Mouse (Mus musculus) embryonic facial prominence, embryonic 15.5 days (tissue): ENCODE results near the gene Timm8b. TPM values are rescaled to one million over a fixed set of nuclear protein-coding genes. Genes with fewer than 3 reads are reported as not detected.
"Not testable (repeated sequence)": the region's sequence is repeated elsewhere in the genome, so short reads cannot be mapped to it uniquely, and the experiment has no call there.

Experiments used
- ATAC-seq: fragments of 200-750 bp; cut with Nextera tagmentation; 2 replicates; pipeline ENCODE4 v1.8.0; 2017; ENCODE audit warnings: low read depth, moderate TSS enrichment; ENCODE audit not compliant: insufficient number of reproducible peaks, low FRiP score, low TSS enrichment
- H3K27ac ChIP-seq: fragments of 300-500 bp; sonication (generic); replicated peaks from 2 replicates; pipeline ENCODE4 v1.5.1; 2015; ENCODE audit warnings: mild to moderate bottlenecking, inconsistent platforms
- H3K27me3 ChIP-seq: fragments of 300-500 bp; sonication (generic); 2 replicates; pipeline ENCODE4 v1.6.1; 2015; ENCODE audit warnings: inconsistent platforms
- H3K36me3 ChIP-seq: fragments of 300-500 bp; sonication (generic); 2 replicates; pipeline ENCODE4 v1.6.1; 2015; ENCODE audit warnings: mild to moderate bottlenecking, inconsistent platforms
- H3K4me1 ChIP-seq: fragments of 300-500 bp; sonication (generic); 2 replicates; pipeline ENCODE4 v1.6.1; 2015; ENCODE audit warnings: inconsistent platforms
- H3K4me2 ChIP-seq: fragments of 300-500 bp; sonication (generic); replicated peaks from 2 replicates; pipeline ENCODE4 v1.6.1; 2015; ENCODE audit warnings: mild to moderate bottlenecking, inconsistent platforms
- H3K4me3 ChIP-seq: fragments of 300-500 bp; sonication (generic); replicated peaks from 2 replicates; pipeline ENCODE4 v1.5.1; 2015; ENCODE audit warnings: mild to moderate bottlenecking, inconsistent platforms
- H3K9ac ChIP-seq: fragments of 300-500 bp; sonication (generic); 2 replicates; pipeline ENCODE4 v1.6.1; 2015; ENCODE audit warnings: inconsistent platforms
- H3K9me3 ChIP-seq: fragments of 300-500 bp; sonication (generic); replicated peaks from 2 replicates; pipeline ENCODE4 v1.6.1; 2016; ENCODE audit warnings: inconsistent platforms
- WGBS: fragments of 180-500 bp; shearing (Covaris S2); methylation state at CpG from one replicate; pipeline ENCODE4 v1.1.7; 2015; 5-methylcytosine and 5-hydroxymethylcytosine counted together
- polyA plus RNA-seq: library from polyadenylated mRNA; unstranded; fragments of >200 nt; fragmentation: Nextera tagmentation; extraction: Ambion mirVana; gene quantifications from 2 replicates; pipeline ENCODE4 v1.2.1, GENCODE M21; 2015

Timm8b gene
- polyA plus RNA-seq, 1 experiment from 2014 or later = 217 TPM

GRCm38 (mm10) chr9:50604338-50604737, 628 bp downstream of the Timm8b start:
- H3K36me3 ChIP-seq = peaks cover 36% of the 10 kb centered on the region
- H3K4me3 ChIP-seq = peak overlapping the region; percentile 72

GRCm38 (mm10) chr9:50612115-50612514, 8.4 kb downstream of the Timm8b start:
- no peak overlapping the region for H3K9ac ChIP-seq
- ATAC-seq = no peak
- H3K36me3 ChIP-seq = peaks cover 65% of the 10 kb centered on the region
- H3K9me3 ChIP-seq = no peaks in the 10 kb centered on the region
- H3K27me3 ChIP-seq = no peaks in the 10 kb centered on the region
- no peak overlapping the region for H3K4me3 ChIP-seq
- H3K4me2 ChIP-seq = no peak overlapping the region
- H3K27ac ChIP-seq = no peak overlapping the region
- H3K4me1 ChIP-seq = peaks cover 7% of the 10 kb centered on the region
- 84% methylated on average over 4 of the region's 4 CpGs for WGBS

More at GRCm38 (mm10) chr9:50604338-50604737, 628 bp downstream of the Timm8b start:
- Histone ChIP-seq H3K4me2 (peak overlapping the region; percentile 80), H3K27ac (peak overlapping the region; percentile 85), H3K27me3 (no peaks in the 10 kb centered on the region), H3K9me3 (no peaks in the 10 kb centered on the region), H3K4me1 (peaks cover 25% of the 10 kb centered on the region), H3K9ac (peak overlapping the region; percentile 73)
- peak; percentile 5; the same call in 1 of the 2 replicates for ATAC-seq
- 2% methylated on average over 6 of the region's 6 CpGs for WGBS

DNA sequence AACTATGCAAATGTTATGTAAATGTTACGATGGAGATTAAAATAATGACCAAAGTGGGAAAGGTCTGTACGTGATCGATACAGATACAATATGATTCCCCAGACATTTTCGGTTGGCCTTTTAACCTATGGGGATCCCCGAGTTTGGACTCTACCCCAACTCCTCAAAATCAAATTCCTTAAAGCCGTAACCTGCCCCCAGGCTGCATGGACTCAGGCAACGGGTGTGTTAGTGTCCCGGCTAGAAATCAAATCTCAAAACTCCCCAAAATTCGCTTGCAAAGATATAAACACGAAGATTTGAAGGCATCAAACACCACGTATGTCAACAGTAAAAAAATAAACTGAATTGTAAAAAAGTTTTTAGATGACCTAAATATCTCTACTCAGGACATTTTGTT, 12.5 kb downstream of the Timm8b start:
- no peaks in the 10 kb centered on the region for H3K27me3 ChIP-seq
- H3K4me2 ChIP-seq = peak overlapping the region; percentile 59
- peak overlapping the region; percentile 79 for H3K4me3 ChIP-seq
- 31% methylated on average over 11 of the region's 11 CpGs for WGBS
- no peaks in the 10 kb centered on the region for H3K9me3 ChIP-seq
- no peak for ATAC-seq
- peak overlapping the region; percentile 96 for H3K9ac ChIP-seq
- H3K4me1 ChIP-seq = peaks cover 11% of the 10 kb centered on the region
- H3K36me3 ChIP-seq = peaks cover 34% of the 10 kb centered on the region
- peak overlapping the region; percentile 97; the same call in 1 of the 2 replicates for H3K27ac ChIP-seq

DNA sequence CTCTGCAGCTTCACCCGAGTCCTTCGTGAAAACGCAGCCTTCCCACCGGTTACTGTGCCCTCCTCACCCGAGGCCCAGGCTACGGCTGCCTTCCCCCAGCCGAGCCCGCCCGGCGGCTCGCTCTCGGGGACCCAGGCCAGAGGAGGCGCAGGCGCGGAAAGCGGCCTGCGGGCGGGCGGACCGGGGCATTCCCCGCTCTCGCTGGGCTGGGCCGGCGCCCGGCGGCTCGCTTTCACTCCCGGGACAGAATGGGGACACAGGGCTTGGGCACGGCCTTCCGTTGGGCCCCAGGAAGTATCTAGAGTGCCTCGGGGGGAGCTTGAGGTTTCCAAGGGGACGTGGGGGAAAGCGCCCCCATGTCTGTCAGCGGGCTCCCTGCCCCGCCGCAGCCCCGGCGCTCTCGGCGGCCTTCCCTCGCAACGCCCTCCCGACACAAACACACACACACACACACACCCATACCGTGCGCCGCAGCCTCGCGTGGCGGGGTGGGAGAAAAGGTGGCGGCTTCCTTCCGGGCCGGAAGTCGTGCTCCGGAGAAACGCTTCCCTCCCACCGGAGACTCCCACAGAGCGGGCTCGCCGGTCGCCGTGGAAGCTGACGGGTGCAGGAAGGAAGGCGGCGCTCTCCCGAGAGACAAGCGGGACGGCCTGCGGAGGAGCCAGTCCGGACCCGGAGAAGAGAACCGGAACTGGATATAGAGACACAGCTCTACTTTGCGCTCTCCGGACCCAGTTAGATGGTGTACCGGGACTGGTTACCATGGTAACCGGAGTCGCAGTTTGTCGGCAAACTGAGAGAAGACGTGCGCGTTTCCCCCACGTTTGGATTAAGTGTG, 13.3 kb downstream of the Timm8b start, which contains the start of the genes Pih1d2 and Nkapd1:
Gene Pih1d2 (plus strand): TSS at position 556 of the 838 bp plus-strand sequence.
Gene Nkapd1 (minus strand): TSS at position 699 of the 838 bp plus-strand sequence.
- ATAC-seq = peak; percentile 93
- Histone ChIP-seq H3K4me3 (peak within 1 kb of the TSS; percentile 79), H3K9ac (peak within 1 kb of the TSS; percentile 96), H3K4me2 (peak within 1 kb of the TSS; percentile 59), H3K9me3 (no peaks in the 10 kb centered on the region), H3K27ac (peak within 1 kb of the TSS; percentile 97), H3K27me3 (no peaks in the 10 kb centered on the region), H3K4me1 (peaks cover 11% of the 10 kb centered on the region), H3K36me3 (peaks cover 27% of the 10 kb centered on the region)
- WGBS = under 1% methylated on average over 80 of the region's 81 CpGs

DNA sequence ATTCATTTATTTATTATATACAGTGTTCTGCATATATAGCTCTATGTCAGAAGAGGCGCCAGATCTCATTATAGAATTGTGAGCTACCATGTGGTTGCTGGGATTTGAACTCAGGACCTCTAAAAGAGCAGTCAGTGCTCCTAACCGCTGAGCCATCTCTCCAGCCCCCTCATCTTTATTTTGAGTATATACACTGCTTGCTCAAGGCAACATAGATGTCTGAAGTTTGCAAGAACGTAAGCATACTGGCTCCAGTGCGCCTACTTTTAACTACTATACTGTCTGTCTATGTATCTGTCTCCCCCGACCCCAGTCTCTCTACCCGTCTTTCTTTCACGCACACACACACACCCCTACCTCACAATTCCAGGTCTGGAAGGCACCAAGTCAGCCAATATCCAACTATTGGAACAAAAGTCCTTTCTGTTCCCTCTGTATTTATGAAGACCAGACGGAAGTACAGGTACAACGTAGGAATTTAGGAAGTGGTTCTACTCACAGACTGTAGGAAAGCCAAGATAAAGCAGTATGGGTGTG, 14.2 kb downstream of the Timm8b start:
- Histone ChIP-seq H3K36me3 (peaks cover 18% of the 10 kb centered on the region), H3K4me1 (peaks cover 11% of the 10 kb centered on the region), H3K27ac (no peak overlapping the region), H3K9me3 (no peaks in the 10 kb centered on the region), H3K4me2 (peak overlapping the region; percentile 59), H3K4me3 (peak overlapping the region; percentile 79), H3K9ac (no peak overlapping the region), H3K27me3 (no peaks in the 10 kb centered on the region)
- WGBS = 59% methylated on average over 9 of the region's 9 CpGs
- ATAC-seq = no peak

DNA sequence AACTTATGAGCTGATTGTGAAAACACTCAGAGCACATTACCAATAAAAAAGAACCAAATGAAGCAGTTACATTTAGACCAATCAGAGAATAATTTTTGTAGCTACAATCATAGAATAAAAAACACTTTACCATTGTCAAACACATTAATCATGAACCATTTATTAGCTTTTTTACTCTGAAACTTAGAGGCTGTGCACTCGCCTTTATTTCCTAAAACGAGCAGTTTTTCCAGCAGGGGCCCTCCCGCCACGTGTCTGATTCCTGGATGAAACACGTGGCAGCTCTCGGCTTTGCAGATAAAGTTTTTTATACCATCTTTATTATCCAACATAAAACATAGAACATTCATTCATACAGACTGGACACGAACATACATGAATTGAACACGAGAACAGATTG, 27.2 kb downstream of the Timm8b start:
- peaks cover 28% of the 10 kb centered on the region for H3K36me3 ChIP-seq
- not testable (repeated sequence) for H3K27me3 ChIP-seq, H3K27ac ChIP-seq, ATAC-seq, H3K9me3 ChIP-seq, H3K4me3 ChIP-seq, H3K9ac ChIP-seq, H3K4me1 ChIP-seq, H3K4me2 ChIP-seq
- WGBS = 87% methylated on average over 6 of the region's 8 CpGs

DNA sequence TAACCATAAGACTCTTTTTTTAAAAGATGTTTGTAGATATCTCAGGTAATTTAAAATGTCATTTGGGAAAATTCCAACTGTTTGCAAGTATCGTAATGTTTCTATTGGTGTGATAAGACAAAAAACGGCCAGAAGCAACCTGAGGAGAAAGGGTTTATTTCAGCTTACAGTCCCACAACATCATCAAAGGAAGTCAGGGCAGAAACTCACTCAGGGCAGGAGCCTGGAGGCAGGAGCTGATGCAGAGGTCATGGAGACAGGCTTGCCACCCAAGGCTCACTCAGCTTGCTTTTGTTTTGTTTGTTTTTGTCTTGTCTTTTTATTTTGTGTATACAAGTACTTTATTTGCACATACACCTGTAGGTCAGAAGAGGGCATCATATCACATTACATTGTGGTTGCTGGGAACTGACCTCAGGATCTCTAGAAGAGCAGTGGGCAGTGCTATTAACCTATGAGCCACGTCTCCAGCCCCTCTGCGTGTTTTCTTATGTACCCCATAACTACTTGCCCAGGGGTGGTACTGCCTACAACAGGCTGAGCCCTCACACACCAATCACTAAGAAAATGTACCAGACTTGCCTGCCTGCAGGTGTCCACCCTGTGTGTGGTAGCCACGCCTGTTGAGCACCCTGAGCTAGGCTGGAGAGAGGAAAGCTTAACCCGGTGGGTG, 28.4 kb downstream of the Timm8b start:
- 84% methylated on average over 6 of the region's 6 CpGs for WGBS
- Histone ChIP-seq H3K9me3 (no peaks in the 10 kb centered on the region), H3K27ac (no peak overlapping the region), H3K4me3 (no peak overlapping the region), H3K27me3 (no peaks in the 10 kb centered on the region), H3K4me2 (no peak overlapping the region), H3K9ac (no peak overlapping the region), H3K36me3 (peaks cover 37% of the 10 kb centered on the region), H3K4me1 (no peaks in the 10 kb centered on the region)
- ATAC-seq = no peak

- Histone ChIP-seq H3K4me3 (no peak overlapping the region), H3K27ac (no peak overlapping the region), H3K4me2 (no peak overlapping the region), H3K36me3 (peaks cover 43% of the 10 kb centered on the region), H3K9ac (no peak overlapping the region), H3K9me3 (no peaks in the 10 kb centered on the region), H3K27me3 (no peaks in the 10 kb centered on the region), H3K4me1 (no peaks in the 10 kb centered on the region)
- WGBS = 55% methylated on average over 2 of the region's 2 CpGs
- ATAC-seq = no peak
These were observed 29.3 kb downstream of the Timm8b start for GRCm38 (mm10) chr9:50633059-50633458.

GRCm38 (mm10) chr9:50634270-50634669, 30.6 kb downstream of the Timm8b start:
- no peak for ATAC-seq
- WGBS = 93% methylated on average over 11 of the region's 11 CpGs
- Histone ChIP-seq H3K9me3 (no peaks in the 10 kb centered on the region), H3K4me2 (no peak overlapping the region), H3K36me3 (peaks cover 54% of the 10 kb centered on the region), H3K4me1 (no peaks in the 10 kb centered on the region), H3K9ac (no peak overlapping the region), H3K4me3 (no peak overlapping the region), H3K27me3 (no peaks in the 10 kb centered on the region), H3K27ac (no peak overlapping the region)

DNA sequence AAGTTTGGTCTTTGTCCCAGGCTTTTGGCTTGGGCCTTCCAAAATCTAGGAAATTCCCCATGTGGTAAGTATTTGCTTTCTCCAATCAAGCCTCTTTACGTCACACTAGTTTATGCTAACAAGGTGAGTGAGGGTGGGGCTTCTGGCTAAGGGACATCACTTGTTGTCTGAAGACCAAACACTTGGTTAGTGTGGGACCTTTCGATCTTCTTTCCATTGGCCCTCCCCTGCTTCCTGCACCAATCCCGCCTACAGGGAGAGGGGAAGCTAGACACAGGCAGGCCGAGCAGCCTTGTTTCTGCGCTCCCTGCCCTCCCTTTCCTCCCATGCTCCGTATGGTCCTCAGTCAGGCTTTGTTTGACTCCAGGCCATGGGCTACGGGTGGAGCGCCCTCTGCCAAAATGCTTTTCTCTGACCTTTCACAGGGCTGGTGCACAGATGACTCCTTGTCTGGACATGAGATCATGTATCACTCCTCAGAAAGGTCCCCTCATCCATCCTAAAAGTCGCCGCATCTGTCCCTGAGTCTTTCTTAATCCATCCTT, 43.2 kb downstream of the Timm8b start:
- H3K9ac ChIP-seq = no peak overlapping the region
- no peak for ATAC-seq
- no peak overlapping the region for H3K4me3 ChIP-seq
- no peaks in the 10 kb centered on the region for H3K9me3 ChIP-seq
- H3K36me3 ChIP-seq = peaks cover 90% of the 10 kb centered on the region
- 70% methylated on average over 10 of the region's 10 CpGs for WGBS
- H3K4me1 ChIP-seq = no peaks in the 10 kb centered on the region
- H3K27me3 ChIP-seq = no peaks in the 10 kb centered on the region
- no peak overlapping the region for H3K27ac ChIP-seq
- no peak overlapping the region for H3K4me2 ChIP-seq

DNA sequence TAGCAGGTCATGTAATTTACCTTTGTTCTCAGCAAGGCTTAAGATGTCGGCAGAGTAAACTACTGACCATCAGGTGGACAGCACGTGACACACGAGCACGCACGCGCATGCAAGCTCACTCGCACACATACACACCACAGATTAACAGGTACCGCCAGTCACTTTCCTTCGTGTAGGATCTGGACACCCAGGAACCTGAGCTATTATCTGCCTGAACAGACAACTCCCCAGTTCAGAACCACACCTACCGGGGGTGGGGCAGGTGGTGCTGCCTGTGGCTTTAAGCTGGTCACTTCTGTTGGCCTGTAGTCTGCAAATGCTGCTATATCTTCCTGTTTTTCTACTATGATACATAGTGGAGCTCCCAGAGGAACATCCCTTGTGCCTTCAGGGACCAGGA, 46.8 kb downstream of the Timm8b start:
- H3K4me1 ChIP-seq = no peaks in the 10 kb centered on the region
- peaks cover 88% of the 10 kb centered on the region for H3K36me3 ChIP-seq
- no peak overlapping the region for H3K27ac ChIP-seq
- no peaks in the 10 kb centered on the region for H3K9me3 ChIP-seq
- 96% methylated on average over 10 of the region's 10 CpGs for WGBS
- no peak overlapping the region for H3K9ac ChIP-seq
- ATAC-seq = no peak
- no peak overlapping the region for H3K4me3 ChIP-seq
- no peaks in the 10 kb centered on the region for H3K27me3 ChIP-seq
- H3K4me2 ChIP-seq = no peak overlapping the region
